Mouse (Mus musculus): ENCODE results near the gene Cdh1.

- no peak for TF ChIP-seq CTCF (IDR thresholded peaks at IDR 0.05; ENCODE audit: low read depth, low read length)
- TF ChIP-seq POLR2A (IDR thresholded peaks at IDR 0.05; ENCODE audit: borderline replicate concordance, low read depth, low read length), result no peak
Measured at GRCm38 (mm10) chr8:106603933-106604332, 782 bp downstream of the Cdh1 start.

Measured in bone marrow macrophage, adult 2 months (primary cell).